8 mouse cellular contexts compared by ENCODE assay signal in genomic region chr7:63758240-63758826, GRCm38 (mm10).
DNase-seq lines count a peak whose midpoint lies in the region; ATAC-seq lines count a peak whose summit lies in the region.

No protein-coding gene starts in this region.

- H3K36me3 ChIP-seq in heart, embryonic 10.5 days: no peaks in the 10 kb centered on the region
- H3K36me3 ChIP-seq in hindbrain, embryonic 14.5 days (replicated peaks; ENCODE audit: control insufficient read depth, insufficient read depth): no peaks in the 10 kb centered on the region
- H3K36me3 ChIP-seq in midbrain, embryonic 16.5 days (ENCODE audit: control insufficient read depth, insufficient read depth, low read length): no peaks in the 10 kb centered on the region

- no peak for DNase-seq in heart, embryonic 10.5 days (ENCODE audit: low spot score)
- DNase-seq in heart, adult 18-20 months: no peak
- DNase-seq in thymus, postnatal 0 days (ENCODE audit: low spot score): peak; percentile 11
- DNase-seq in thymus, postnatal 10 days (ENCODE audit: low spot score in 2 of 2): no peak
- DNase-seq in hindbrain, embryonic 14.5 days (ENCODE audit: low spot score): peak; percentile 62
- DNase-seq in cerebellum, adult 11-12 months: no peak

- H3K27ac ChIP-seq in heart, embryonic 10.5 days: 0 out of 2 replicates have a peak overlapping the region, but pooled peaks have one; percentile 52
- H3K27ac ChIP-seq in hindbrain, embryonic 14.5 days: no peak overlapping the region
- peak overlapping the region; percentile 47; the same call in 1 of the 2 replicates for H3K27ac ChIP-seq in midbrain, embryonic 16.5 days (ENCODE audit: low read length)

- ATAC-seq in hindbrain, embryonic 14.5 days (ENCODE audit: low FRiP score): peak; percentile 82
- ATAC-seq in midbrain, embryonic 16.5 days: peak; percentile 76
- ATAC-seq in inflammation-experienced regulatory T-cells, adult 6 months: no peak

- H3K4me2 ChIP-seq in hindbrain, embryonic 14.5 days (replicated peaks): peak overlapping the region; percentile 64
- peak overlapping the region; percentile 77 for H3K4me2 ChIP-seq in midbrain, embryonic 16.5 days (ENCODE audit: low read length)

- 1% methylated on average over 97 of the region's 97 CpGs for WGBS in heart, embryonic 10.5 days
- WGBS in hindbrain, embryonic 14.5 days: under 1% methylated on average over 87 of the region's 97 CpGs
- WGBS in midbrain, embryonic 16.5 days: under 1% methylated on average over 94 of the region's 97 CpGs

- H3K9ac ChIP-seq in hindbrain, embryonic 14.5 days: peak overlapping the region; percentile 51
- peak overlapping the region; percentile 63 for H3K9ac ChIP-seq in midbrain, embryonic 16.5 days (ENCODE audit: low read depth, low read length)

- H3K4me3 ChIP-seq in heart, embryonic 10.5 days: peak overlapping the region; percentile 61
- peak overlapping the region; percentile 53 for H3K4me3 ChIP-seq in hindbrain, embryonic 14.5 days (replicated peaks; ENCODE audit: low read length)
- H3K4me3 ChIP-seq in midbrain, embryonic 16.5 days (ENCODE audit: low read depth, low read length): peak overlapping the region; percentile 49

- peaks cover 29% of the 10 kb centered on the region for H3K4me1 ChIP-seq in heart, embryonic 10.5 days
- H3K4me1 ChIP-seq in hindbrain, embryonic 14.5 days (replicated peaks; ENCODE audit: control insufficient read depth, insufficient read depth, low read length): peaks cover 18% of the 10 kb centered on the region
- peaks cover 23% of the 10 kb centered on the region for H3K4me1 ChIP-seq in midbrain, embryonic 16.5 days (ENCODE audit: control insufficient read depth, insufficient read depth, low read length)

- H3K9me3 ChIP-seq in heart, embryonic 10.5 days: no peaks in the 10 kb centered on the region
- no peaks in the 10 kb centered on the region for H3K9me3 ChIP-seq in hindbrain, embryonic 14.5 days (ENCODE audit: control insufficient read depth, low read length)
- H3K9me3 ChIP-seq in midbrain, embryonic 16.5 days (replicated peaks; ENCODE audit: control insufficient read depth, low read length, poor library complexity, severe bottlenecking): no peaks in the 10 kb centered on the region

- H3K27me3 ChIP-seq in heart, embryonic 10.5 days (ENCODE audit: insufficient read depth, poor library complexity, severe bottlenecking): peaks cover 96% of the 10 kb centered on the region
- peaks cover 69% of the 10 kb centered on the region for H3K27me3 ChIP-seq in hindbrain, embryonic 14.5 days (ENCODE audit: control insufficient read depth, insufficient read depth, low read length)
- peaks cover 51% of the 10 kb centered on the region for H3K27me3 ChIP-seq in midbrain, embryonic 16.5 days (ENCODE audit: control insufficient read depth, insufficient read depth, low read depth, low read length)

Comparison
In these comparisons a context has a peak if more than half of its experiments do, and no peak if none do; other contexts are left out.
1. DNase-seq: peak in thymus, postnatal 0 days (single experiment) and hindbrain, embryonic 14.5 days (single experiment); none in heart, embryonic 10.5 days (single experiment), heart, adult 18-20 months (0 of 2), thymus, postnatal 10 days (0 of 2) and cerebellum, adult 11-12 months (single experiment).
2. Peak in every context shown above with its lines, with median percentiles within 50 percentile points of each other: H3K4me3 ChIP-seq.